Mouse (Mus musculus): Measurements from ENCODE around the gene Tcea3. TPM values are rescaled to one million over a fixed set of nuclear protein-coding genes. Genes with fewer than 3 reads are reported as not detected.
A peak's percentile ranks its signal among the peaks of the same experiment; 100 is the strongest.

The Tcea3 gene
- total and polyA plus RNA-seq, 2 experiments from 2014 or later, result 0.48 to 1.9 TPM

GRCm38 (mm10) chr4:136206943-136207342 lies 40.6 kb upstream of the Tcea3 start:
- Histone ChIP-seq H3K9me3 (ENCODE audit: low read length) (no peaks in the 10 kb centered on the region), H3K27ac (ENCODE audit: low read depth, low read length) (no peak overlapping the region), H3K4me3 (ENCODE audit: low read depth, low read length) (peak overlapping the region; percentile 56), H3K36me3 (ENCODE audit: insufficient read depth) (no peaks in the 10 kb centered on the region), H3K4me1 (ENCODE audit: insufficient read depth) (no peaks in the 10 kb centered on the region), H3K27me3 (ENCODE audit: insufficient read depth, low read length) (no peaks in the 10 kb centered on the region), H3K9ac (peak overlapping the region; percentile 65), H3K4me2 (ENCODE audit: low read depth) (peak overlapping the region; percentile 100)
- DNase-seq (no peak), ATAC-seq (no peak)
- TF ChIP-seq CTCF (IDR thresholded peaks at IDR 0.05; ENCODE audit: low read depth), result no peak
- 7% methylated on average over 6 of the region's 6 CpGs for WGBS

GRCm38 (mm10) chr4:136210931-136211330 lies 36.6 kb upstream of the Tcea3 start:
- no peak for DNase-seq
- Histone ChIP-seq H3K27me3 (ENCODE audit: insufficient read depth, low read length) (no peaks in the 10 kb centered on the region), H3K27ac (ENCODE audit: low read depth, low read length) (no peak overlapping the region), H3K4me2 (ENCODE audit: low read depth) (no peak overlapping the region), H3K4me1 (ENCODE audit: insufficient read depth) (no peaks in the 10 kb centered on the region), H3K9ac (no peak overlapping the region), H3K9me3 (ENCODE audit: low read length) (no peaks in the 10 kb centered on the region), H3K4me3 (ENCODE audit: low read depth, low read length) (no peak overlapping the region), H3K36me3 (ENCODE audit: insufficient read depth) (no peaks in the 10 kb centered on the region)
- WGBS, result 81% methylated on average over 9 of the region's 9 CpGs
- ATAC-seq, result no peak
- TF ChIP-seq CTCF (IDR thresholded peaks at IDR 0.05; ENCODE audit: low read depth), result no peak

GRCm38 (mm10) chr4:136213629-136214028 lies 33.9 kb upstream of the Tcea3 start:
- H3K36me3 ChIP-seq (ENCODE audit: insufficient read depth), result no peaks in the 10 kb centered on the region
- 59% methylated on average over 7 of the region's 7 CpGs for WGBS
- no peak for ATAC-seq
- H3K4me3 ChIP-seq (ENCODE audit: low read depth, low read length), result no peak overlapping the region
- no peak for DNase-seq
- H3K4me2 ChIP-seq (ENCODE audit: low read depth), result no peak overlapping the region
- H3K4me1 ChIP-seq (ENCODE audit: insufficient read depth), result peaks cover 4% of the 10 kb centered on the region; the same call in 1 of the 2 replicates
- no peaks in the 10 kb centered on the region for H3K9me3 ChIP-seq (ENCODE audit: low read length)
- TF ChIP-seq CTCF (IDR thresholded peaks at IDR 0.05; ENCODE audit: low read depth), result no peak
- H3K9ac ChIP-seq, result no peak overlapping the region
- no peak overlapping the region for H3K27ac ChIP-seq (ENCODE audit: low read depth, low read length)
- H3K27me3 ChIP-seq (ENCODE audit: insufficient read depth, low read length), result no peaks in the 10 kb centered on the region

- Histone ChIP-seq H3K27ac (ENCODE audit: low read depth, low read length) (no peak overlapping the region), H3K4me2 (ENCODE audit: low read depth) (no peak overlapping the region), H3K9ac (no peak overlapping the region), H3K36me3 (ENCODE audit: insufficient read depth) (no peaks in the 10 kb centered on the region), H3K4me1 (ENCODE audit: insufficient read depth) (peaks cover 4% of the 10 kb centered on the region; the same call in 1 of the 2 replicates), H3K9me3 (ENCODE audit: low read length) (no peaks in the 10 kb centered on the region), H3K4me3 (ENCODE audit: low read depth, low read length) (no peak overlapping the region), H3K27me3 (ENCODE audit: insufficient read depth, low read length) (no peaks in the 10 kb centered on the region)
- no peak for DNase-seq
- 85% methylated on average over 8 of the region's 8 CpGs for WGBS
- no peak for TF ChIP-seq CTCF (IDR thresholded peaks at IDR 0.05; ENCODE audit: low read depth)
- ATAC-seq, result no peak
Observed at GRCm38 (mm10) chr4:136214828-136215227, 32.7 kb upstream of the Tcea3 start.

GRCm38 (mm10) chr4:136215576-136215975 lies 32.0 kb upstream of the Tcea3 start:
- H3K9ac ChIP-seq, result no peak overlapping the region
- ATAC-seq, result no peak
- H3K4me3 ChIP-seq (ENCODE audit: low read depth, low read length), result no peak overlapping the region
- 88% methylated on average over 8 of the region's 8 CpGs for WGBS
- H3K4me2 ChIP-seq (ENCODE audit: low read depth), result no peak overlapping the region
- no peaks in the 10 kb centered on the region for H3K36me3 ChIP-seq (ENCODE audit: insufficient read depth)
- no peaks in the 10 kb centered on the region for H3K9me3 ChIP-seq (ENCODE audit: low read length)
- DNase-seq, result no peak
- no peak for TF ChIP-seq CTCF (IDR thresholded peaks at IDR 0.05; ENCODE audit: low read depth)
- no peak overlapping the region for H3K27ac ChIP-seq (ENCODE audit: low read depth, low read length)
- H3K4me1 ChIP-seq (ENCODE audit: insufficient read depth), result peaks cover 4% of the 10 kb centered on the region; the same call in 1 of the 2 replicates
- H3K27me3 ChIP-seq (ENCODE audit: insufficient read depth, low read length), result no peaks in the 10 kb centered on the region

- Histone ChIP-seq H3K4me2 (ENCODE audit: low read depth) (no peak overlapping the region), H3K27ac (ENCODE audit: low read depth, low read length) (no peak overlapping the region), H3K27me3 (ENCODE audit: insufficient read depth, low read length) (no peaks in the 10 kb centered on the region), H3K4me1 (ENCODE audit: insufficient read depth) (peaks cover 4% of the 10 kb centered on the region; the same call in 1 of the 2 replicates), H3K9me3 (ENCODE audit: low read length) (no peaks in the 10 kb centered on the region), H3K9ac (no peak overlapping the region), H3K4me3 (ENCODE audit: low read depth, low read length) (no peak overlapping the region), H3K36me3 (ENCODE audit: insufficient read depth) (no peaks in the 10 kb centered on the region)
- ATAC-seq (no peak), DNase-seq (no peak)
- no peak for TF ChIP-seq CTCF (IDR thresholded peaks at IDR 0.05; ENCODE audit: low read depth)
- 63% methylated on average over 10 of the region's 10 CpGs for WGBS
Observed at GRCm38 (mm10) chr4:136217063-136217462, 30.5 kb upstream of the Tcea3 start.

- H3K4me3 ChIP-seq (ENCODE audit: low read depth, low read length), result no peak overlapping the region
- no peaks in the 10 kb centered on the region for H3K27me3 ChIP-seq (ENCODE audit: insufficient read depth, low read length)
- peaks cover 8% of the 10 kb centered on the region; the same call in 1 of the 2 replicates for H3K4me1 ChIP-seq (ENCODE audit: insufficient read depth)
- DNase-seq (peak; percentile 45), ATAC-seq (peak; percentile 53; the same call in 1 of the 2 replicates)
- H3K9me3 ChIP-seq (ENCODE audit: low read length), result no peaks in the 10 kb centered on the region
- 0 out of 2 replicates have a peak overlapping the region, but pooled peaks have one; percentile 15 for H3K27ac ChIP-seq (ENCODE audit: low read depth, low read length)
- peak overlapping the region; percentile 19; the same call in 1 of the 2 replicates for H3K4me2 ChIP-seq (ENCODE audit: low read depth)
- peak overlapping the region; percentile 22; the same call in 1 of the 2 replicates for H3K9ac ChIP-seq
- peak; percentile 33 for TF ChIP-seq CTCF (IDR thresholded peaks at IDR 0.05; ENCODE audit: low read depth)
- H3K36me3 ChIP-seq (ENCODE audit: insufficient read depth), result no peaks in the 10 kb centered on the region
- 14% methylated on average over 18 of the region's 18 CpGs for WGBS
Observed at GRCm38 (mm10) chr4:136218595-136219214, 28.8 kb upstream of the Tcea3 start.
